Mouse (Mus musculus) stomach, postnatal 0 days (tissue): ENCODE measurements around the gene Traf3ip3. TPM values are rescaled to one million over a fixed set of nuclear protein-coding genes. Genes with fewer than 3 reads are reported as not detected.

Experiments used
- ATAC-seq: fragments of 200-750 bp; cut with Nextera tagmentation; 2 replicates; pipeline ENCODE4 v1.8.0; 2017; ENCODE audit not compliant: low FRiP score, low TSS enrichment
- DNase-seq: peaks from one replicate; pipeline ENCODE4 v3.0.0-alpha.2; 2016; ENCODE audit warnings: low spot score
- H3K27ac ChIP-seq: fragments of 300-500 bp; sonication (generic); replicated peaks from 2 replicates; pipeline ENCODE4 v1.5.1; 2014; ENCODE audit warnings: mild to moderate bottlenecking, control low read depth
- H3K27me3 ChIP-seq: fragments of 300-500 bp; sonication (generic); 2 replicates; pipeline ENCODE4 v1.6.1; 2014; ENCODE audit warnings: low read length; ENCODE audit not compliant: control insufficient read depth, insufficient read depth
- H3K36me3 ChIP-seq: fragments of 300-500 bp; sonication (generic); 2 replicates; pipeline ENCODE4 v1.6.1; 2014; ENCODE audit warnings: low read length, mixed read lengths; ENCODE audit not compliant: control insufficient read depth, insufficient read depth
- H3K4me1 ChIP-seq: fragments of 300-500 bp; sonication (generic); replicated peaks from 2 replicates; pipeline ENCODE4 v1.6.1; 2014; ENCODE audit warnings: antibody characterized with exemption; ENCODE audit not compliant: control insufficient read depth, insufficient read depth
- H3K4me2 ChIP-seq: fragments of 300-500 bp; sonication (generic); replicated peaks from 2 replicates; pipeline ENCODE4 v1.6.1; 2014; ENCODE audit warnings: low read depth, mild to moderate bottlenecking, control low read depth, moderate library complexity
- H3K4me3 ChIP-seq: fragments of 300-500 bp; sonication (generic); 2 replicates; pipeline ENCODE4 v1.5.1; 2014; ENCODE audit warnings: low read depth, low read length, control low read depth
- H3K9ac ChIP-seq: fragments of 300-500 bp; sonication (generic); 2 replicates; pipeline ENCODE4 v1.6.1; 2014; ENCODE audit warnings: mild to moderate bottlenecking, low read length, control low read depth, mixed read lengths
- H3K9me3 ChIP-seq: fragments of 300-500 bp; sonication (generic); 2 replicates; pipeline ENCODE4 v1.6.1; 2016; ENCODE audit warnings: low read length; ENCODE audit not compliant: control insufficient read depth
- CTCF ChIP-seq: IDR thresholded peaks from 2 replicates; pipeline ENCODE4 v1.5.1; 2016; ENCODE audit warnings: antibody characterized with exemption, low read depth, mild to moderate bottlenecking, moderate library complexity
- EP300 ChIP-seq: optimal IDR thresholded peaks from 2 replicates; pipeline ENCODE3; 2016; ENCODE audit warnings: antibody characterized with exemption
- WGBS: fragments of 180-500 bp; shearing (Covaris S2); extraction: QIAGEN DNeasy Blood & Tissue Kit; methylation state at CpG from one replicate; pipeline ENCODE4 v1.1.7; 2014; 5-methylcytosine and 5-hydroxymethylcytosine counted together
- polyA plus RNA-seq: library from polyadenylated mRNA; unstranded; fragments of >200 nt; fragmentation: Nextera tagmentation; extraction: Ambion mirVana; gene quantifications from 2 replicates; pipeline ENCODE4 v1.2.1, GENCODE M21; 2015

Gene Traf3ip3
- polyA plus RNA-seq, 1 experiment from 2014 or later = 1.8 TPM

DNA sequence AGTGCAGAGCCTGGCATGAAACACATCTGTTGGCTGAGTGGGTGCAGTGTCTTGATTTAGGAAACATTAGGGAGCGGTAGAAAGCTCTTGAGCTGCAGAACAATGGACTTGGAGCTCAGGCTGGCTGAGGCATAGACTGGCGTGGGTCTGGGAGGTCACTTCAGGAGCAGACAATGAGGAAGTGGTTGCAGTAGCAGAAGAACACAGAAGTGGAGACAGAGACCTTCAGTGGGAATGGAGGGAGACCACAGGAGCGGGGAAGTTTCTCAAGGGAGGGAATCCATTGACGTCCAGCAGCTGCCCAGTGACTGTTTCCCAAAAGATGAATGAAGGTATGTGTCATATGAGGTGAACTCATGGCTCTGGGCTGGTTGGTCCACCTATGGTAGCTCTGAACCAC lies 56.4 kb downstream of the Traf3ip3 start:
- no peak for DNase-seq
- H3K27ac ChIP-seq = no peak overlapping the region
- no peak overlapping the region for H3K4me2 ChIP-seq
- H3K4me3 ChIP-seq = no peak overlapping the region
- H3K9ac ChIP-seq = no peak overlapping the region
- no peaks in the 10 kb centered on the region for H3K9me3 ChIP-seq
- no peaks in the 10 kb centered on the region; the same call in 1 of the 2 replicates for H3K4me1 ChIP-seq
- TF ChIP-seq CTCF (no peak), EP300 (no peak)
- no peak for ATAC-seq
- no peaks in the 10 kb centered on the region for H3K36me3 ChIP-seq
- WGBS = 72% methylated on average over 4 of the region's 4 CpGs
- no peaks in the 10 kb centered on the region for H3K27me3 ChIP-seq

DNA sequence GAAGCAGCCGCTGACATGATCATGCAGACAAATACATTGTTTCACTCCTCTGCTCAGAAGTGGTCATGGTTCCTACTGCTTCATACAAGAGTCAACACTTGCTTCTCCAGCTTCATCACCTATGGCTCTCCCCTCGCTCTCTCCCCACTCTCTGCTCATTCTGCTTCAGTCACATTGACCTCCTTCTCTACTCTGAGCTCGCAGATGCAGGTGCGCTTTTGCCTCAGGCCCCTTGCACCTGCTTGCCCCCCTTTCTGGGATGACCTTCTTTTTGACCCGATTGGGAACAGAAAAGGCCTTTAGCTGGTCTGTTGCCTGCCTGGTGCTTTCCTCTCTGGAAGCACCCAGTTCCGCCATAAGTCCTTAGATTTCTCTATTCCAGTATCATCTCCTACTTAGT lies 57.0 kb downstream of the Traf3ip3 start:
- H3K9me3 ChIP-seq = no peaks in the 10 kb centered on the region
- TF ChIP-seq EP300 = no peak
- TF ChIP-seq CTCF = no peak
- no peaks in the 10 kb centered on the region for H3K36me3 ChIP-seq
- H3K4me1 ChIP-seq = no peaks in the 10 kb centered on the region; the same call in 1 of the 2 replicates
- no peak for ATAC-seq
- H3K4me3 ChIP-seq = no peak overlapping the region
- WGBS = 81% methylated on average over 6 of the region's 6 CpGs
- no peak overlapping the region for H3K9ac ChIP-seq
- no peak overlapping the region for H3K27ac ChIP-seq
- no peak overlapping the region for H3K4me2 ChIP-seq
- DNase-seq = no peak
- no peaks in the 10 kb centered on the region for H3K27me3 ChIP-seq

DNA sequence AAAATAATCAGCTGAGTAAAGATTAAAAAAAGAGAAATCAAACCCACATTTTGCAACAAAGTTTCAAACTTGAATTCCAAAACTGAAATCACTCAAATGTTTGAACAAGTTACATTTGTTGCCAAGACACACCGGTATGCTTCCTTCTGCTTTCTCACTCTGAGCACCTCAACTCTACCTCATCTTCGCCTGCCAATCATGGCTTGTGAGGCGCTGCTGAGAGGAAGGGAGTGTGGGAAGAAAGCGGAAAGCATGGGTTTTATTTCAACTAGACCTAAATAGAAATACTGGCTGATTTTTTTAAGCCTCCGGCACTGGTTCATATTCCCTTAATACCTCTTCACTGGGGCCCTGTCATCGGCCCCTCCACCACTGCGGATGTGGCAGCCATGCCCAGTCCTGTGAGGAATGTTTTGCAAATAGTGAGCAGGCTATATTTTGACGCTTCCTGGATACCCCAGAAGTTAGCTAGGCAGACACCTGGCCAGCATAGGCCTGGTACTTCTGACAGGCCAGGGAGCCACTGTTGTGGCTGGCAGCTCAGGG lies 58.9 kb downstream of the Traf3ip3 start:
- TF ChIP-seq CTCF (no peak), EP300 (no peak)
- 73% methylated on average over 8 of the region's 8 CpGs for WGBS
- Histone ChIP-seq H3K27me3 (no peaks in the 10 kb centered on the region), H3K36me3 (no peaks in the 10 kb centered on the region), H3K4me2 (no peak overlapping the region), H3K9ac (no peak overlapping the region), H3K9me3 (no peaks in the 10 kb centered on the region), H3K27ac (no peak overlapping the region), H3K4me1 (no peaks in the 10 kb centered on the region), H3K4me3 (no peak overlapping the region)
- no peak for ATAC-seq
- DNase-seq = no peak

DNA sequence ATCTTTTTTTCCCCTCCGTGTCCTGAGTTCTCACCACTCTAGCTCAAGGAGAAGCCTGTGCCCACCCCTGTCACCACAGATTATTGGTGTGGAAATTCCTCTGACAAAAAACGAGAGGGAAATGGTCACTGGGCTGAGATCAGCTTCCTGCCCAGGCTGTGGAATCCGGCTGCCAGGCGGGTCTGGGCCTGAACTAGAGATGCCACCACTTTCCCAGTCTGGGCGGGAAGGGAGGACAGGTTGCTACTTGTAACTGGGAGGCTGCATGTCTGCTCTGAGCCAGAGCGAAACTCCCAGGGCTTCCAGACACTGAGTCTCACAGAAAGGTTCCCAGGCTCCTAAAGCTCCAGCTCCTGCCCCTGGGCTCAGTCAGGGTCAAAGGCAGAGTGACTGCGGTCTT lies 60.4 kb downstream of the Traf3ip3 start:
- Histone ChIP-seq H3K27ac (peak overlapping the region; percentile 86), H3K4me1 (no peaks in the 10 kb centered on the region), H3K4me3 (no peak overlapping the region), H3K4me2 (no peak overlapping the region), H3K9ac (no peak overlapping the region), H3K27me3 (no peaks in the 10 kb centered on the region), H3K36me3 (no peaks in the 10 kb centered on the region), H3K9me3 (no peaks in the 10 kb centered on the region)
- DNase-seq (no peak), ATAC-seq (no peak)
- TF ChIP-seq CTCF (no peak), EP300 (peak; percentile 55)
- 57% methylated on average over 7 of the region's 7 CpGs for WGBS

DNA sequence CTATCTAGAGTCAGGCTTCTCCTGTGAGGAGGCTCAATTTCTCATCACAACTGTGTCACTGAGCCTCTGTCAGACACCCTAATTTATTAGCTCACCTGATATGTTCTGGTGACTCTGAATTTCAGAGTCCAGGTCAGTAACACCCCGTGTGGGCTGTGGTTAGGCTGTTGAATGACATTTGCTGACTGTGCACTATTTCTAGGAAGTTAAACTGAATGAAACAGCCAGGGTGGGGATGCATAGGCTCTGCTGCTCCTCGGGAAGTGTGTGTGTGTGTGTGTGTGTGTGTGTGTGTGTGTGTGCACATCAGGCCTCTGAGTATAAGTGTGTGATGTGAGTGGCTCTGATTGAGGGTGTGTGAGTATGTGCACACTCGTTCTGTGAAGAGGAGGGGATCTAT lies 62.8 kb downstream of the Traf3ip3 start:
- peak; percentile 31; the same call in 1 of the 2 replicates for ATAC-seq

DNA sequence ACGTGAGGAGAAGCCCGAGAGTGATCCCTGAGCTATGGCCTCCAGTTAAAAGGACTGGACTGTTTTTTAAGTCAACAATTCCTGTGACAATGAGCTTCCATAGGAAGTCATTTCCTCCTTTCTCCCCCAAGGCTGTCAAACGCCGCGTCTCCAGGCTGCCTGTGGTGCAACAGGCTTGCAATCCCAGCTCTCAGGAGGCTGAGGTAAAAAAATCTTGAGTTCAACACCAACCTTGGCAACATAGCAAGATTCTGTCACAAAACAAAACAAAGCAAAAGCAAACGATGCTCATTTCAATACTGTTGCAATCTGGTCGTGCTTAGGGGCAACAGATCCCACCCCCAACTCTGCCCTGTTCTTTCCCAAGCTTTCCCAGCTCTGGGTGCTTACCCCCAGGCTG lies 63.4 kb downstream of the Traf3ip3 start:
- H3K9me3 ChIP-seq = no peaks in the 10 kb centered on the region
- no peaks in the 10 kb centered on the region for H3K36me3 ChIP-seq
- no peak overlapping the region for H3K27ac ChIP-seq
- no peak for DNase-seq
- H3K9ac ChIP-seq = no peak overlapping the region
- WGBS = 32% methylated on average over 7 of the region's 7 CpGs
- TF ChIP-seq CTCF (no peak), EP300 (no peak)
- no peak for ATAC-seq
- no peaks in the 10 kb centered on the region for H3K27me3 ChIP-seq
- no peaks in the 10 kb centered on the region for H3K4me1 ChIP-seq
- H3K4me2 ChIP-seq = no peak overlapping the region
- H3K4me3 ChIP-seq = no peak overlapping the region

More for the DNA sequence above, 62.8 kb downstream of the Traf3ip3 start:
- H3K9me3 ChIP-seq = no peaks in the 10 kb centered on the region
- H3K4me3 ChIP-seq = no peak overlapping the region
- no peaks in the 10 kb centered on the region for H3K4me1 ChIP-seq
- TF ChIP-seq CTCF (no peak), EP300 (no peak)
- no peak overlapping the region for H3K4me2 ChIP-seq
- H3K36me3 ChIP-seq = no peaks in the 10 kb centered on the region
- no peak overlapping the region for H3K27ac ChIP-seq
- WGBS = 33% methylated on average over 3 of the region's 3 CpGs
- no peak overlapping the region for H3K9ac ChIP-seq
- H3K27me3 ChIP-seq = no peaks in the 10 kb centered on the region
- no peak for DNase-seq
